In genomic region chr4:56533344-56533985, GRCm38 (mm10) we compare ENCODE assay signal across 17 mouse cellular contexts.
DNase-seq lines count a peak whose midpoint lies in the region; ATAC-seq and TF ChIP-seq lines count a peak whose summit lies in the region.
"Had no signal": no experiment of that assay in that cellular context is flagged by ENCODE, and none has a peak within 500 bp of the region (broad histone marks: within the 10 kb centered on the region; RNA-seq: fewer than 3 reads in every experiment).

No protein-coding gene starts in this region.

- no peak overlapping the region for H3K9ac ChIP-seq in lung, postnatal 0 days (replicated peaks; ENCODE audit: low read depth)
- H3K9ac ChIP-seq in forebrain, embryonic 12.5 days: no peak overlapping the region
- H3K9ac ChIP-seq: forebrain, postnatal 0 days; heart, embryonic 12.5 days; liver, embryonic 13.5 days; midbrain, embryonic 15.5 days had no signal

- no peak overlapping the region for H3K27ac ChIP-seq in lung, postnatal 0 days (ENCODE audit: low read length)
- no peak overlapping the region for H3K27ac ChIP-seq in forebrain, embryonic 12.5 days
- H3K27ac ChIP-seq: liver, embryonic 13.5 days; midbrain, embryonic 15.5 days had no signal

- H3K9me3 ChIP-seq in lung, postnatal 0 days (ENCODE audit: low read length): no peaks in the 10 kb centered on the region
- H3K9me3 ChIP-seq in forebrain, embryonic 12.5 days: no peaks in the 10 kb centered on the region
- H3K9me3 ChIP-seq: heart, embryonic 12.5 days; liver, embryonic 13.5 days; midbrain, embryonic 15.5 days had no signal

- no peak for TF ChIP-seq EP300 in lung, postnatal 0 days (IDR thresholded peaks at IDR 0.05)

- DNase-seq in heart, postnatal 10 days: peak; percentile 1 to 2
- no peak for DNase-seq in heart, postnatal 25 days (ENCODE audit: low spot score)
- peak; percentile 26 for DNase-seq in urinary bladder, adult 2 months (ENCODE audit: low spot score)
- no peak for DNase-seq in urinary bladder, postnatal 4 days (ENCODE audit: low spot score in 2 of 2)
- DNase-seq in lung, postnatal 0 days (ENCODE audit: low spot score): peak; percentile 5
- peak; percentile 47 to 53 for DNase-seq in urinary bladder, postnatal 36 days (ENCODE audit: low spot score in 2 of 2)
- DNase-seq: cerebellum, adult 9-11 months; embryo, embryonic 11 days; forebrain, postnatal 0 days; kidney, adult 8-10 months; kidney, postnatal 36 days; liver, embryonic 13.5 days; thymus, postnatal 36 days had no signal

- intact Hi-C loops in heart, postnatal 10 days (cut with DNase I): no loop called here
- intact Hi-C loops in heart, postnatal 25 days (cut with DNase I): no loop called here

- TF ChIP-seq CTCF in lung, postnatal 0 days (IDR thresholded peaks at IDR 0.05): no peak

- H3K4me3 ChIP-seq in lung, postnatal 0 days (ENCODE audit: low read depth, low read length): no peak overlapping the region
- no peak overlapping the region for H3K4me3 ChIP-seq in forebrain, embryonic 12.5 days (replicated peaks)
- H3K4me3 ChIP-seq: heart, embryonic 12.5 days; liver, embryonic 13.5 days; midbrain, embryonic 15.5 days had no signal

- no peak overlapping the region for H3K4me2 ChIP-seq in lung, postnatal 0 days (replicated peaks; ENCODE audit: low read depth, low read length)
- no peak overlapping the region for H3K4me2 ChIP-seq in forebrain, embryonic 12.5 days
- H3K4me2 ChIP-seq: heart, embryonic 12.5 days; liver, embryonic 13.5 days; midbrain, embryonic 15.5 days had no signal

- WGBS in lung, postnatal 0 days: 71% methylated on average over 9 of the region's 9 CpGs
- WGBS in forebrain, embryonic 12.5 days: 93% methylated on average over 9 of the region's 9 CpGs

- H3K27me3 ChIP-seq in lung, postnatal 0 days (replicated peaks; ENCODE audit: insufficient read depth, low read length): no peaks in the 10 kb centered on the region
- H3K27me3 ChIP-seq in forebrain, embryonic 12.5 days: no peaks in the 10 kb centered on the region
- H3K27me3 ChIP-seq: heart, embryonic 12.5 days; liver, embryonic 13.5 days; midbrain, embryonic 15.5 days had no signal

- no peaks in the 10 kb centered on the region for H3K36me3 ChIP-seq in lung, postnatal 0 days (ENCODE audit: insufficient read depth, low read length)
- no peaks in the 10 kb centered on the region for H3K36me3 ChIP-seq in forebrain, embryonic 12.5 days (replicated peaks)
- H3K36me3 ChIP-seq: heart, embryonic 12.5 days; liver, embryonic 13.5 days; midbrain, embryonic 15.5 days had no signal

- no peaks in the 10 kb centered on the region for H3K4me1 ChIP-seq in lung, postnatal 0 days (ENCODE audit: insufficient read depth, low read depth, low read length)
- no peaks in the 10 kb centered on the region for H3K4me1 ChIP-seq in forebrain, embryonic 12.5 days
- H3K4me1 ChIP-seq: liver, embryonic 13.5 days; midbrain, embryonic 15.5 days had no signal

- ATAC-seq in lung, postnatal 0 days: peak; percentile 57
- no peak for ATAC-seq in inflammation-experienced regulatory T-cells, adult 6 months
- no peak for ATAC-seq in forebrain, embryonic 12.5 days (ENCODE audit: low FRiP score)
- ATAC-seq: forebrain, postnatal 0 days; midbrain, embryonic 15.5 days had no signal

Comparison
In these comparisons a context has a peak if more than half of its experiments do, and no peak if none do; other contexts are left out.
1. DNase-seq: peak in heart, postnatal 10 days (2 of 2), urinary bladder, adult 2 months (single experiment), lung, postnatal 0 days (single experiment) and urinary bladder, postnatal 36 days (2 of 2); none in heart, postnatal 25 days (single experiment) and urinary bladder, postnatal 4 days (0 of 2).